Mouse (Mus musculus) bone marrow, adult 2 months (tissue): ENCODE measurements around the gene Rcan2.

Source experiments
- CTCF ChIP-seq: fragments of 200-500 bp; IDR thresholded peaks from 2 replicates; pipeline ENCODE4 v1.5.1; 2011; ENCODE audit warnings: low read length, control low read depth; ENCODE audit not compliant: control insufficient read depth, insufficient read depth
- POLR2A ChIP-seq: fragments of 200-500 bp; IDR thresholded peaks from 2 replicates; pipeline ENCODE4 v1.6.1; 2011; ENCODE audit warnings: low read depth, mild to moderate bottlenecking, control low read depth, low read length, borderline replicate concordance; ENCODE audit not compliant: control insufficient read depth

GRCm38 (mm10) chr17:44007411-44007810, 206.3 kb downstream of the Rcan2 start:
- TF ChIP-seq POLR2A, result no peak
- TF ChIP-seq CTCF, result no peak
